Mouse (Mus musculus): Measurements from ENCODE around the gene Casp12. TPM values are rescaled to one million over a fixed set of nuclear protein-coding genes. Genes with fewer than 3 reads are reported as not detected.

Casp12 gene
- total RNA-seq (2014; rRNA removed): 2.4 and 2.7 TPM in 2 replicates
- polyA plus RNA-seq (2012; rRNA removed): 0.09 and 0.15 TPM in 2 replicates

DNA sequence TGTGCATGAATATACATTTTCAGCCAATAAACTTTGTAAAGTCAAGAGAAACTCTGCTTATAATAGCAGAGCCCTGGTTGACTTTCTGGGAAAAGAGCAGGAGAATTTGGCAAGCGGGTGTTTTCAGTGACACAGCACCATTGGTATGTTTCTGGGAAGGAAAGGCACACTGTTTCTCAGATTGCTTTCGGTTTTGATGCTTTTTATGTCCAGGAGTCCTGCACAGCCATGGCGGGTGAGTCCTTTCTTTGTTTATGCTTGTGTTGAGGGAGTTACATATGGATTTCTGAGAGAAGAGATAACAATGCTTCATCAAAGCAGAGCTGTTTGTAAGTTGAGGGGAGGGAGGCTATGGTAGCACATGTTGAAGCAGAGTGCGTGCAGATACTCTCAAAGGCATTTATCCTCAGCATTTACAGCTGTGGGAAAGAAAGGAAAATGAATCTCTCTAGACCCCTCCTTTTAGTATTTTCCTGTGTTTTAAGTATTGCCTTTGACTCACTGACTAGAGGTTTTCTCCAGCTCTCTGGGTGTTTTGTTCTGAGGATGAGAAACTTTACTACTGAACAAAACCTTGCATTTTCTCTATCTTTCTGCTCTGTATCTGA lies at the start of gene Casp12:
Casp12 (plus strand) TSS at position 140 of the 608 bp plus-strand sequence.
- DNase-seq (ENCODE audit: extremely low read depth, low read depth, low spot score): peak; percentile 14

DNA sequence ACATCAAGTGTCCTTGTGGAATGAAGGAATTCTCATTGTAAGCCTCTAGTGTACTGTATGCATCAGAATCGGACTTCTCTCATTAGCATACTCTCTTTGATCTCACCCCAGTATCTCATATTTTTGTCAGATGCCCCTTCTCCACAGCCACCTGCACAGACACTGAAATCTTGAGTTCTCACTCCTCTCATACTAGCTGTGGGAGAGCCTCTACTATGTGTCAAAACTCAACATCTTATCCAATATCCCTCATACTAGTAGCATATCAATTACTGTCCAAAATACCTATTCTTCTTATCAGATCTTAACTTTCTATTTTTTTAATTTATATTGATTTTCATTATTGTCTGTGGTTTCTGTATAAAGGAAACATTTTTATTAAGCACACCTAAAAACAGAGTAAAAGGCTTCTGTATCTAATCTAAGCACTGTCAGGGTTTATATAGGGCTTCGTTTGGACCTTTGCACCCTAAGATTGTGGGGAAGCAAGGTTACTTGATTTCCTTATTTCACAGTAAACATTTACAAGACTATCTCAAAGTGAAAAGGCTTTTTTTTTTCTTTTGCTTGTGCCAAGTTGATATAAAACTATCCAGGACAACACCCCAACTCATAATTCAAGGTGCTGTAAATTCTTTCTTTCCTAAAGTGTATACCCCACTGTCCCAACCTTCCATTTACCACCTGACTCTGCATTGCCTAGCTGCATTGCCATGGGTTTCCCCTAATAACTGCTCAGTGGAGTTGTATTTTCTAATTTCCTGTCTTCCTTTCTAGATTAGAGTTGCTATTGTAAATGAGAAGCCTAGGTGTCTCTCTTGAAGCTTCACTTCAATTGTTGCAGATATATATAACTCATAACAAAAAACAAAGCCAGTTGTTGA lies 48.6 kb upstream of the Casp12 start:
- TF ChIP-seq POLR2A (IDR thresholded peaks at IDR 0.05; ENCODE audit: extremely low read depth, insufficient read depth, low read length): no peak
- no peak for TF ChIP-seq CTCF (IDR thresholded peaks at IDR 0.05; ENCODE audit: low read depth, low read length)
- Histone ChIP-seq H3K36me3 (ENCODE audit: control insufficient read depth, insufficient read depth, low read length) (no peaks in the 10 kb centered on the region), H3K4me1 (ENCODE audit: control insufficient read depth, insufficient read depth, low read length) (no peaks in the 10 kb centered on the region), H3K79me2 (ENCODE audit: control insufficient read depth, insufficient read depth, low read length) (no peaks in the 10 kb centered on the region), H3K27ac (replicated peaks; ENCODE audit: insufficient read depth, low read depth, low read length) (no peak overlapping the region), H3K27me3 (ENCODE audit: control insufficient read depth, insufficient read depth, low read length) (no peaks in the 10 kb centered on the region), H3K9ac (ENCODE audit: low read depth, low read length) (no peak overlapping the region), H3K4me3 (ENCODE audit: insufficient read depth, low read depth, low read length) (no peak overlapping the region)
- 62% methylated on average over 2 of the region's 2 CpGs for WGBS
- DNase-seq (ENCODE audit: extremely low read depth, low read depth, low spot score): no peak

More for the DNA sequence above, at the start of gene Casp12:
- Histone ChIP-seq H3K27me3 (ENCODE audit: control insufficient read depth, insufficient read depth, low read length) (no peaks in the 10 kb centered on the region), H3K4me3 (ENCODE audit: insufficient read depth, low read depth, low read length) (peak within 1 kb of the TSS; percentile 54), H3K27ac (replicated peaks; ENCODE audit: insufficient read depth, low read depth, low read length) (no peak within 1 kb of the TSS; the same call in 1 of the 2 replicates), H3K4me1 (ENCODE audit: control insufficient read depth, insufficient read depth, low read length) (peaks cover 2% of the 10 kb centered on the region; the same call in 1 of the 2 replicates), H3K36me3 (ENCODE audit: control insufficient read depth, insufficient read depth, low read length) (no peaks in the 10 kb centered on the region), H3K9ac (ENCODE audit: low read depth, low read length) (no peak within 1 kb of the TSS), H3K79me2 (ENCODE audit: control insufficient read depth, insufficient read depth, low read length) (no peaks in the 10 kb centered on the region)
- 55% methylated on average over 4 of the region's 4 CpGs for WGBS
- TF ChIP-seq CTCF (IDR thresholded peaks at IDR 0.05; ENCODE audit: low read depth, low read length) (no peak), POLR2A (IDR thresholded peaks at IDR 0.05; ENCODE audit: extremely low read depth, insufficient read depth, low read length) (no peak)

- DNase-seq (ENCODE audit: extremely low read depth, low read depth, low spot score): peak; percentile 44
- H3K4me3 ChIP-seq (ENCODE audit: insufficient read depth, low read depth, low read length): peak within 1 kb of the TSS; percentile 48
- no peaks in the 10 kb centered on the region for H3K79me2 ChIP-seq (ENCODE audit: control insufficient read depth, insufficient read depth, low read length)
- H3K4me1 ChIP-seq (ENCODE audit: control insufficient read depth, insufficient read depth, low read length): no peaks in the 10 kb centered on the region
- no peaks in the 10 kb centered on the region for H3K27me3 ChIP-seq (ENCODE audit: control insufficient read depth, insufficient read depth, low read length)
- no peak within 1 kb of the TSS; the same call in 1 of the 2 replicates for H3K9ac ChIP-seq (ENCODE audit: low read depth, low read length)
- TF ChIP-seq CTCF (IDR thresholded peaks at IDR 0.05; ENCODE audit: low read depth, low read length): no peak
- no peak for TF ChIP-seq POLR2A (IDR thresholded peaks at IDR 0.05; ENCODE audit: extremely low read depth, insufficient read depth, low read length)
- WGBS: 57% methylated on average over 11 of the region's 11 CpGs
- H3K36me3 ChIP-seq (ENCODE audit: control insufficient read depth, insufficient read depth, low read length): no peaks in the 10 kb centered on the region; the same call in 1 of the 2 replicates
- peak within 1 kb of the TSS; percentile 72 for H3K27ac ChIP-seq (replicated peaks; ENCODE audit: insufficient read depth, low read depth, low read length)
Observed at GRCm38 (mm10) chr9:5298329-5299131, 46.7 kb upstream of the Casp12 start, which contains the start of gene Casp1. TSS of gene Casp1 (plus strand) at chr9:5298517.

DNA sequence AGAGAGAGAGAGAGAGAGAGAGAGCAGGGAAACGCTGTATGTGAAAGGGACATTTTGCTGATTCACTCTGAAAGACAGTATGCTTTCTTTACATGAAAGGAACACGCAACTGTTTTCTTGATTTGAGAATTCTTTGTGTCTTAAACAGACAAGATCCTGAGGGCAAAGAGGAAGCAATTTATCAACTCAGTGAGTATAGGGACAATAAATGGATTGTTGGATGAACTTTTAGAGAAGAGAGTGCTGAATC lies 46.2 kb upstream of the Casp12 start:
- Histone ChIP-seq H3K36me3 (ENCODE audit: control insufficient read depth, insufficient read depth, low read length) (no peaks in the 10 kb centered on the region; the same call in 1 of the 2 replicates), H3K4me3 (ENCODE audit: insufficient read depth, low read depth, low read length) (peak overlapping the region; percentile 48; the same call in 1 of the 2 replicates), H3K4me1 (ENCODE audit: control insufficient read depth, insufficient read depth, low read length) (no peaks in the 10 kb centered on the region), H3K27me3 (ENCODE audit: control insufficient read depth, insufficient read depth, low read length) (no peaks in the 10 kb centered on the region), H3K79me2 (ENCODE audit: control insufficient read depth, insufficient read depth, low read length) (no peaks in the 10 kb centered on the region), H3K9ac (ENCODE audit: low read depth, low read length) (no peak overlapping the region), H3K27ac (replicated peaks; ENCODE audit: insufficient read depth, low read depth, low read length) (no peak overlapping the region)
- DNase-seq (ENCODE audit: extremely low read depth, low read depth, low spot score): no peak
- TF ChIP-seq POLR2A (IDR thresholded peaks at IDR 0.05; ENCODE audit: extremely low read depth, insufficient read depth, low read length) (no peak), CTCF (IDR thresholded peaks at IDR 0.05; ENCODE audit: low read depth, low read length) (no peak)
- 77% methylated on average over 2 of the region's 2 CpGs for WGBS

DNA sequence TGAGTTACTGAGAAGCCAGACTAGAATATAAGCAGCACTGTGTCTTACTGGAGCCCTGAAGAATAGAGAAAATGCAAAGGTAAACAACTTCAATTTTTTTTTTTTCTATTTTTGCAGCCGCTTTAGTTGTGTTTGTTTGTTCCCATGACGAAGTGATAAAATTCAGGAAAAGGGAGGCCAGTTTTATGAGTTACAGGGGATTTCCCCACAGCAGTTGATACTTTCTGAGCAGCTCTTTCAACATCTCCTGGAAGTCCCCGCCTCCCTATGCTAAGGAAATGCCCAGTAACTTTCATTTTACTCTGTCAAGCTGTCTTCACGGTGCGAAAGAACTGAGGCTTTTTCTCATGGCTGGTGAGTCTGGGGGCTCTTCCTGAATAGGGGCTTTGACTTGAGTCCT lies 36.7 kb upstream of the Casp12 start, which contains the start of gene Casp4:
Casp4 (plus strand) TSS at position 268 of the 400 bp plus-strand sequence.
- Histone ChIP-seq H3K4me1 (ENCODE audit: control insufficient read depth, insufficient read depth, low read length) (no peaks in the 10 kb centered on the region), H3K36me3 (ENCODE audit: control insufficient read depth, insufficient read depth, low read length) (no peaks in the 10 kb centered on the region; the same call in 1 of the 2 replicates), H3K9ac (ENCODE audit: low read depth, low read length) (no peak within 1 kb of the TSS), H3K4me3 (ENCODE audit: insufficient read depth, low read depth, low read length) (peak within 1 kb of the TSS; percentile 57; the same call in 1 of the 2 replicates), H3K79me2 (ENCODE audit: control insufficient read depth, insufficient read depth, low read length) (peaks cover 4% of the 10 kb centered on the region; the same call in 1 of the 2 replicates), H3K27ac (replicated peaks; ENCODE audit: insufficient read depth, low read depth, low read length) (0 out of 2 replicates have a peak within 1 kb of the TSS, but pooled peaks have one; percentile 24), H3K27me3 (ENCODE audit: control insufficient read depth, insufficient read depth, low read length) (no peaks in the 10 kb centered on the region)
- WGBS: 47% methylated on average over 5 of the region's 5 CpGs
- TF ChIP-seq POLR2A (IDR thresholded peaks at IDR 0.05; ENCODE audit: extremely low read depth, insufficient read depth, low read length) (no peak), CTCF (IDR thresholded peaks at IDR 0.05; ENCODE audit: low read depth, low read length) (no peak)
- DNase-seq (ENCODE audit: extremely low read depth, low read depth, low spot score): peak; percentile 39

All from liver, adult 2 months (tissue).